ENCODE assay signal across 8 mouse cellular contexts in genomic region chr9:64232257-64232957, GRCm38 (mm10). TPM values are rescaled to one million over a fixed set of nuclear protein-coding genes. Genes with fewer than 3 reads are reported as not detected.
DNase-seq lines count a peak whose midpoint lies in the region; ATAC-seq and TF ChIP-seq lines count a peak whose summit lies in the region.

No protein-coding gene starts in this region.

- H3K4me3 ChIP-seq in liver, postnatal 0 days (ENCODE audit: low read depth, low read length): no peak overlapping the region
- H3K4me3 ChIP-seq in embryonic fibroblast, embryonic 13.5 days (ENCODE audit: insufficient read depth, low read length): no peak overlapping the region

- TF ChIP-seq EP300 in liver, postnatal 0 days (IDR thresholded peaks at IDR 0.05; ENCODE audit: low read depth): no peak

- no peak overlapping the region for H3K27ac ChIP-seq in liver, postnatal 0 days (ENCODE audit: low read depth)
- H3K27ac ChIP-seq in embryonic fibroblast, embryonic 13.5 days (ENCODE audit: insufficient read depth, low read length): peak overlapping the region; percentile 83

- H3K4me1 ChIP-seq in liver, postnatal 0 days (ENCODE audit: insufficient read depth): peaks cover 8% of the 10 kb centered on the region
- H3K4me1 ChIP-seq in embryonic fibroblast, embryonic 13.5 days (ENCODE audit: control insufficient read depth, insufficient read depth, low read length): peaks cover 7% of the 10 kb centered on the region

- H3K4me2 ChIP-seq in liver, postnatal 0 days (ENCODE audit: low read depth, low read length): no peak overlapping the region

- H3K9ac ChIP-seq in liver, postnatal 0 days (replicated peaks): no peak overlapping the region

- no peaks in the 10 kb centered on the region for H3K36me3 ChIP-seq in liver, postnatal 0 days (replicated peaks; ENCODE audit: insufficient read depth, low read length)

- ATAC-seq in liver, postnatal 0 days: no peak
- ATAC-seq in erythroid progenitor cell, adult 5-6 weeks (replicated peaks; ENCODE audit: low FRiP score, poor library complexity, severe bottlenecking): no peak
- ATAC-seq in CD4-positive, CD25-positive, alpha-beta regulatory T cell, adult 4 months: no peak

- no peaks in the 10 kb centered on the region for H3K27me3 ChIP-seq in liver, postnatal 0 days (ENCODE audit: insufficient read depth, low read length)

- no peak for TF ChIP-seq POLR2A in embryonic fibroblast, embryonic 13.5 days (IDR thresholded peaks at IDR 0.05; ENCODE audit: low read depth, low read length)

- 70% methylated on average over 9 of the region's 9 CpGs for WGBS in liver, postnatal 0 days (ENCODE audit: insufficient replicate concordance)

- no peaks in the 10 kb centered on the region for H3K9me3 ChIP-seq in liver, postnatal 0 days (ENCODE audit: low read length)

- peak; percentile 5 for DNase-seq in liver
- no peak for DNase-seq in liver, postnatal 0 days
- peak; percentile 59 for DNase-seq in heart, postnatal 4 days
- DNase-seq in lung, postnatal 10 days: peak; percentile 67
- DNase-seq in right cerebral cortex, adult 18-20 months: no peak

- TF ChIP-seq CTCF in liver, postnatal 0 days (IDR thresholded peaks at IDR 0.05; ENCODE audit: low read depth): no peak
- no peak for TF ChIP-seq CTCF in embryonic fibroblast, embryonic 13.5 days (IDR thresholded peaks at IDR 0.05; ENCODE audit: borderline replicate concordance, insufficient read depth, low read length)

RNA-seq across cellular contexts. Expression of gene Uchl4, which starts 2.6 kb away (rescaled TPM):
- polyA plus RNA-seq in liver, postnatal 0 days (2015; fragmentation: Nextera tagmentation; extraction: Ambion mirVana): 0.61 and 0.84 TPM in 2 replicates
- 2.5 and 3.1 TPM in 2 replicates for polyA plus RNA-seq in embryonic fibroblast, embryonic 13.5 days (2011; ENCODE audit: insufficient read length, low read depth, missing spikeins)
- total RNA-seq in heart, postnatal 4 days (2021): 1 to 10 TPM; 1.7 to 2.4 TPM
- total RNA-seq in erythroid progenitor cell, adult 5-6 weeks (2015; ENCODE audit: low replicate concordance): not detected in 2 replicates
- 0.15 TPM in 1 of 2 replicates, not detected in the other for total RNA-seq in erythroid progenitor cell, adult 5-6 weeks (2017; ENCODE audit: low replicate concordance)
- 1 to 10 TPM; 3.8 to 9.9 TPM for polyA plus RNA-seq in CD4-positive, CD25-positive, alpha-beta regulatory T cell, adult 4 months (2017; shearing (Covaris generic))

RNA-seq across cellular contexts. Expression of gene Map2k1, which starts 21.0 kb away (rescaled TPM):
- 27.5 and 28.9 TPM in 2 replicates for polyA plus RNA-seq in liver, postnatal 0 days (2015; fragmentation: Nextera tagmentation; extraction: Ambion mirVana)
- polyA plus RNA-seq in embryonic fibroblast, embryonic 13.5 days (2011; ENCODE audit: insufficient read length, low read depth, missing spikeins): 58.4 and 66.6 TPM in 2 replicates
- 10 to 100 TPM; 65.1 to 65.5 TPM for total RNA-seq in heart, postnatal 4 days (2021)
- total RNA-seq in erythroid progenitor cell, adult 5-6 weeks (2015; ENCODE audit: low replicate concordance): 10.1 and 23.1 TPM in 2 replicates
- total RNA-seq in erythroid progenitor cell, adult 5-6 weeks (2017; ENCODE audit: low replicate concordance): 10.1 and 23.3 TPM in 2 replicates
- 10 to 100 TPM; 31.5 to 33.0 TPM for polyA plus RNA-seq in CD4-positive, CD25-positive, alpha-beta regulatory T cell, adult 4 months (2017; shearing (Covaris generic))

RNA-seq across cellular contexts. Expression of gene Tipin, which starts 49.0 kb away (rescaled TPM):
- polyA plus RNA-seq in liver, postnatal 0 days (2015; fragmentation: Nextera tagmentation; extraction: Ambion mirVana): 104 and 109 TPM in 2 replicates
- polyA plus RNA-seq in embryonic fibroblast, embryonic 13.5 days (2011; ENCODE audit: insufficient read length, low read depth, missing spikeins): 88.9 and 104 TPM in 2 replicates
- total RNA-seq in heart, postnatal 4 days (2021): 10 to 100 TPM; 43.5 to 56.8 TPM
- total RNA-seq in erythroid progenitor cell, adult 5-6 weeks (2015; ENCODE audit: low replicate concordance): 185 and 187 TPM in 2 replicates
- total RNA-seq in erythroid progenitor cell, adult 5-6 weeks (2017; ENCODE audit: low replicate concordance): 132 and 168 TPM in 2 replicates
- polyA plus RNA-seq in CD4-positive, CD25-positive, alpha-beta regulatory T cell, adult 4 months (2017; shearing (Covaris generic)): 10 to 100 TPM; 49.9 to 60.6 TPM

RNA-seq across cellular contexts. Expression of gene Snapc5, which starts 53.3 kb away (rescaled TPM):
- polyA plus RNA-seq in liver, postnatal 0 days (2015; fragmentation: Nextera tagmentation; extraction: Ambion mirVana): 12.7 and 14.8 TPM in 2 replicates
- 17.8 and 22.1 TPM in 2 replicates for polyA plus RNA-seq in embryonic fibroblast, embryonic 13.5 days (2011; ENCODE audit: insufficient read length, low read depth, missing spikeins)
- total RNA-seq in heart, postnatal 4 days (2021): 10 to 100 TPM; 16.5 to 19.3 TPM
- total RNA-seq in erythroid progenitor cell, adult 5-6 weeks (2015; ENCODE audit: low replicate concordance): 7.9 and 20.5 TPM in 2 replicates
- total RNA-seq in erythroid progenitor cell, adult 5-6 weeks (2017; ENCODE audit: low replicate concordance): 10.8 and 15.1 TPM in 2 replicates
- 10 to 100 TPM; 59.8 to 61.1 TPM for polyA plus RNA-seq in CD4-positive, CD25-positive, alpha-beta regulatory T cell, adult 4 months (2017; shearing (Covaris generic))

RNA-seq across cellular contexts. Expression of gene Rpl4, which starts 59.2 kb away (rescaled TPM):
- 600 and 612 TPM in 2 replicates for polyA plus RNA-seq in liver, postnatal 0 days (2015; fragmentation: Nextera tagmentation; extraction: Ambion mirVana)
- polyA plus RNA-seq in embryonic fibroblast, embryonic 13.5 days (2011; ENCODE audit: insufficient read length, low read depth, missing spikeins): 1,951 and 2,046 TPM in 2 replicates
- total RNA-seq in heart, postnatal 4 days (2021): 100 to 1,000 TPM; 768 to 770 TPM
- 955 and 1,003 TPM in 2 replicates for total RNA-seq in erythroid progenitor cell, adult 5-6 weeks (2015; ENCODE audit: low replicate concordance)
- total RNA-seq in erythroid progenitor cell, adult 5-6 weeks (2017; ENCODE audit: low replicate concordance): 556 and 679 TPM in 2 replicates
- polyA plus RNA-seq in CD4-positive, CD25-positive, alpha-beta regulatory T cell, adult 4 months (2017; shearing (Covaris generic)): 1,000 to 10,000 TPM; 3,641 to 3,879 TPM

Comparison
In these comparisons a context has a peak if more than half of its experiments do, and no peak if none do; other contexts are left out.
1. DNase-seq: peak in liver (single experiment), heart, postnatal 4 days (single experiment) and lung, postnatal 10 days (single experiment); none in liver, postnatal 0 days (single experiment) and right cerebral cortex, adult 18-20 months (single experiment).